Mouse (Mus musculus): ENCODE data around the gene Bcar3. TPM values are rescaled to one million over a fixed set of nuclear protein-coding genes. Genes with fewer than 3 reads are reported as not detected.
A peak's percentile ranks its signal among the peaks of the same experiment; 100 is the strongest.

The Bcar3 gene
- polyA plus RNA-seq, 1 experiment from 2014 or later: 6.8 TPM

MicroRNAs encoded within 50 kb of the gene (microRNA counts, 519-probe panel; counts per million panel counts)
- microRNA mmu-miR-760: 582 counts per million, percentile 70 among the panel's probes with 10 or more counts

Small RNA genes within 50 kb of the gene (microRNA-seq; reads per million reads assigned to microRNA genes)
- gene Mir760 (27.1 reads per million, percentile 35 among the genes with 10 or more reads in this experiment), gene Mir7657 (not detected)

Other genes with a start within 250 kb of the Bcar3 start
- 1.2 and 1.3 TPM in 2 replicates for gene Abca4, start 249.7 kb upstream of the Bcar3 start, polyA plus RNA-seq (2016; fragmentation: Nextera tagmentation; extraction: Ambion mirVana)
- gene Gclm, start 48.6 kb upstream of the Bcar3 start, polyA plus RNA-seq (2016; fragmentation: Nextera tagmentation; extraction: Ambion mirVana): 596 and 604 TPM in 2 replicates
- gene Dnttip2, start 19.7 kb upstream of the Bcar3 start, polyA plus RNA-seq (2016; fragmentation: Nextera tagmentation; extraction: Ambion mirVana): 68.3 and 68.6 TPM in 2 replicates